Mouse (Mus musculus) frontal cortex, adult (tissue): Measurements from ENCODE around the gene Cpa1.

Source experiments
- ATAC-seq: cut with Nextera tagmentation; 2 replicates; pipeline ENCODE4 v1.9.2; 2017; ENCODE audit warnings: mild to moderate bottlenecking, moderate library complexity, mixed read lengths; ENCODE audit not compliant: low TSS enrichment

The Cpa1 gene

DNA sequence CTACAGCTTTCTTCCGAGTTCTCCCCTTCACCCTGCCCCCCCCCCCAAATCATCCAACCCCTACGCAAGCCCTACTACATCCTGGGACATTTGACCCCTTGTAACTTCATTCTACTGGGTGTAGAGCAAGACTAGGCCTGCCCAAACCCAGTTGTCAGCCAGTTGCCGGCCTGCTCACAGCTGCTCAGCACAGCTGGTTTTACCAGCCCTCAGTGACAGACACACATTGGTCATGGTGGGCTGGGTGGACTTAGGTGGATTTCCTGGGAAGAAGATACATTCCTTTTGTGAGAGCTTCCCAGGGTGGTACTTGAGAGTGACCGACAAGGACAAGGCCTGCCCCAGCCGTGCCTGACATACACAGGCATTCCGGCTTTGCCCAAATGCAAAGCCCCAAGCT, 18.0 kb upstream of the Cpa1 start:
- ATAC-seq: no peak

DNA sequence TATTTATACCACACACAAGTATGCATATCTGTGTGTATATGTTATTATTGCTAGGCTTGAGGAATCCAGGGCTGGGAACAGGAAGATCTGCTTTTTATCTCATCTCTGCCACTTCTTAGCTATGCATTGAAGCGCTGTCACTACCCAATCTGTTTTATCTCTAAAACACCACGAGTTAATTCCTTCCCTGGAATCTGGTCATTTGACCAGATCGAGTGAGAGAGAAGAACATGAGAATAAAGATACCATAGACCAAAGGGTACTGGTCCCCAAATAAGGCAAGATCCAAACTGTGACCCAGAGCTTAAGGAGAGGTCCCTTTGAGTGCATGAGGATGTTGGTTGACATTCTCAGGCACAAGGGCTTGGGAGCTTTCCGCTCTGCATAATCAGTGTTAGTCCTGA, 17.0 kb upstream of the Cpa1 start:
- ATAC-seq: no peak

DNA sequence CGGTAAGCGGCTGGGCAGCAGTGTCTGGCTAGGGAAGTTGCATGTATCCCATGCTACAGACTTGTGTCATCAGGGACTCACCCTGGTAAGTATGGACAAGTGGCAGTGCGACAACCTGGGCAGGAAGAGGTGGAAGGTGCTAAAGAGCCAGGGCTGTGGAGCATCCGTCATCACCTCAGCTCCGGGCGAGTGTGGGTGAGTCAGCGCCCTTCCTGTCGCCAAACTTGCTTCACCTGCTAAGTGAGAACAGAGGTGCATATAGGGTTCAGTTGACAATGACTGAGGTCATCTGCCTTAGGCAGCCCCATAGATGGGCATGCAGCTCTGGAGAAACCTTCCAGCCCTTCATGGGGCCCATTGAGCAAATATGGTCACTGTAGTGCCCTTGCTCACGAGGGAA, 14.3 kb upstream of the Cpa1 start:
- no peak for ATAC-seq

DNA sequence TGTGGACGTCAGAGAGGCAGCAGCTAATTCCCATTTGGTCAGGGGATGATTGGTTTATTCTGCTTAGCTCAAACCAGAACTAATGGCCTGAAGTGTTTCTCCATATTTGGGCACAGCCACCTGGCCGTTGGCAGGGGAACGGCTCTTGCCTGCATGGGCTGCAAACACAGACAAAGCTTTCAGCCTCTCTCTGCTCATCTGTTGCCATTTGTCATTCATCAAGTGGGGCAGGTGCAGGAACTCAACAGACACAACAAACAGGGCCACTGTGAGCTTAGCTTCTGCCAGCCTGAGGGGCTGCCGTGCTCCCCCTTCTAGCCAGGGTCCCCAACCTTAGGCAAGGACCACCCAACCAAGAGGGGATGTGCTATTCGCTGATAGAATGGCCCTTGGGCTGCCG, 10.9 kb upstream of the Cpa1 start:
- no peak for ATAC-seq

DNA sequence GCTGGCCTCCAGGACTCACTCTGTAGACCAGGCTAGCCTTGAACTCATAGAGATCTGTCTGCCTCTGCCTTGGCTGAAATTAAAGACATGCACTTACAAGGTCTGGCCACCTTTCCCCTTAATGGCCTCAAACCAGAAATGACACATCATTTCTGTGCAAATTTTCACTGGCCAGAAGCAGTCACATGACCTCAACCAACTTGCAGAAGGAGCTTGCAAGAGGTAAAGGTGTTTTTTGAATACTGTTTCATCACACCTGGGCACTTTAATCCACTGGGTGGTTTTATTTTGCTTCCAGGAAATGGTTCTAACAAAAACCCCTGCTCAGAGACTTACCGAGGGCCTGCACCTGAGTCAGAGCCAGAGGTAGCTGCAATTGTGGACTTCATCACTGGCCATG, 9.0 kb upstream of the Cpa1 start:
- ATAC-seq: no peak

DNA sequence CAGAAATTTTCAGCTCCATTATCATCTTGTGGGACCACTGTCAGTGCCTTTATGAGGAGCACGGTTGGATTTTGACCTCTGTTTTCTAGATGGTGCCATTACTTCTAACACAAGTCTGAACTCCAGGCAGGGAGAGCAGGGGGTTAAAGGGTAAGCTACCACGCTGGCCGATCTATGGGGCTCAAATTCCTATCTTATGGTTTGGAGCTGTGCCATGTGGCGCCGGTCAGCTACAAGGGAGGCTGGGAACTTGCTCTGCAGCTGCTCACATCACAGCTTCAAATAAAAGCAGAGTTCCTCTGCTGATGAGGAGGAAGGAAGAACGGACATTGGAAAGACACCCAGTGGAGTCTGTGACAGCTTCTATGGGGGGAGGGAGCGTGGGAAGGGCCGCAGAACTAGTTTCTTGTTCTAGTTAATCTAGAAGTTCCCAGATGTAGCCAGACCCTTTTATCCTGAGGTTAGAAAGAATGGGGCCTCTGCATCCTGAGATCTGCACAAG, 3.6 kb upstream of the Cpa1 start:
- ATAC-seq: no peak

DNA sequence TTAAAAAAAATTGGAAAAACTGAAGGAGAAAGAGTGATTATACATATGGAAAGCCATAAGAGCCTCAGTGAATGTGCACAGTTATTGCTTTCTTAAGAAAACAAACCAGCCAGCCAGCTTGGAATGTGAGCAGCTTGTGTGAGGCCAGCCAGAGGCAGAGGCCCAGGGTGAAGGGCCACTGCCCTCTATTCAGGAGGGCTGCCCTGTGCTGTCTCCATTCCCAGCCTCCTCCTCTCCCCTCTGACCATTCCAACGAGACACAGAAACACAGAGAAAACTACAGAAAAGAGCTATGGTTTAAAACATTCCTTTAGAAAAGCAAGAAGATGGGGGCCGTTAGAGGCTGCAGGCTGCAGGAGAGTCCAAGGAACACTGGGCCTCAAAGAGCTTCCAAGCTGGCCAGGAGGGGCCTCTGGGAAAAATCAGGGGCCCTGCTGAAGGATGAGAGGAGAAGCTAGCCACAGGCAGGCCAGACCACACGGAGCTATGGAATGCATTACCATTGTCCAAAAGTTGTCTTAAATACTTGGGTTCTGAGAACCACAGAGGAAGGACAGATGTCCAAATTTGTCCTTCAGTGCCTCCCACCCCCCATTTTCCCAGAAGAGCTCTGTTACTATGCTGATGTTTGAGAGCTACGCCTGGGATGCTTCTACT, 2.7 kb upstream of the Cpa1 start:
- no peak for ATAC-seq

DNA sequence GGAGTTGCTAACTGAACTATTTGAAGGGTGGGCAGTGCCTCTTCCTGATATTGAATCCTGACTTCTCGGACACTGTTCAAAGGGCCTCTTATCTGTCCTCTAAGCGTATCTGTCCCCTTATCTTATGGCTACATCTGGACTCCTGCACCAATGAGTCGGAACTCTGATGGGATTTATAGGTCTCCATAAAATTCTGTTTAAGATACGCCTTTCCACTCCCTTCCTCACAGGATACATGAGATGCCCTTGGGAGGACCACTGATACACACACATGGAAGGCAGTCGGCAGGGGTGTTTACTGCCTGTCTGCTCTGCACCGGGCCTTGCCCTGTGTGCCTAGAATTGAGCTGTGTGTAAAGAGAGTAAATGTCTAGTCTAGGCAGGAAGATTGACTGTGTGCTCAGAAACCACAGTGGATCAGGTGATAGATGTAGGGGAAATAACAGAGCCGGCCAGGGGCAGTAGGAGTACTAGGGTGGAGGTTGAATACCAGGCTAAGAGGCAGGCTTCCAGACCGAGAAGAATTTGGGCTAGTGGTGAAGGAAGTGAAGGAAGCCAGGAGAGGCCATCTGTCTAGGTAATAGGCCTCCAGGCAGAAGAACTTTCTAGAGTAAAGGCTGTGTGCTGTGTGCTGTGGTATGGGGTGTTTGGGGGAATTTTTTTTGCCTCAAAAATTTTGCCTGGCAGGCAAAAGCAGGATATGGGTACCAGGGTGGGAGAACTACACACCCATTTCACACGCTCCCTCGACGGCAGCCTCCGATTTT, 4.9 kb downstream of the Cpa1 start:
- no peak for ATAC-seq

DNA sequence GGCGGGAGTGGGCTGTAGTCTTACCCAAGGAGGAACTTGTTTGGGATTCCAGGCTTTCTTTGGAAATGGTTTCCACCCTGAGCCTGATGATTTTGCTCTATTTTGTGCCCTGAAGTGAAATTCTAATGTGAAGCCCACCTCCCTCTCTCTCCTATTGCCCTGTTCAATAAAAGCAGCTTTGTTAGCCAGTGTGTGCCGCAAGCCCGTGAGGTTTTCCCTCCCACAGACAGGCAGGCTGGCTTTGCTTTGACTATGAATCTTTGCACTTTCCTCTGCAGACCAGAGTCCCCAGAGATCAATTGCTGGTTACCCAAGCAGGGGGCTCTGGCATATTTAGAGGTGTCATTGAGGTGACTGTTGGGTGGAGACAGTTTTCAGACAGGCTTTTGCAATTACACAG, 5.4 kb downstream of the Cpa1 start:
- no peak for ATAC-seq

DNA sequence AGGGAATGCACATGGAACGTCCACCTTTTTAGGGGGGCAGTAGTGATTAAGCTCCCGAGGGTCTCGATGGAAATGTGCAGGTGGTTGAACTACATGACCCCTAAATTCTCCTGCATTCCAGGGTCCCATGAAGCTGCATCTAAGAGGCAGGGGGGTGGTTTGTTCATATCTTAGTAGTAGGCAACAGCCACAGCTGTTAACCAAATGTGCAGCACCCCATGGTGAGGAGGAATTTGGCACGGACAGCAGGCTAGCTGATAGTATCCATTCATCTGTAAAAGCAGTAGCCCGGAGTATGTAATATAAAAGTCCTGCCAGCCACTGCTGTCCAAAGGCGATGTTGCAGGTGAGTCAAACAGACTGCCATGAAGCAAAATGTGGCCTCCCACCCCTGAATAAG, 6.4 kb downstream of the Cpa1 start:
- ATAC-seq: no peak

DNA sequence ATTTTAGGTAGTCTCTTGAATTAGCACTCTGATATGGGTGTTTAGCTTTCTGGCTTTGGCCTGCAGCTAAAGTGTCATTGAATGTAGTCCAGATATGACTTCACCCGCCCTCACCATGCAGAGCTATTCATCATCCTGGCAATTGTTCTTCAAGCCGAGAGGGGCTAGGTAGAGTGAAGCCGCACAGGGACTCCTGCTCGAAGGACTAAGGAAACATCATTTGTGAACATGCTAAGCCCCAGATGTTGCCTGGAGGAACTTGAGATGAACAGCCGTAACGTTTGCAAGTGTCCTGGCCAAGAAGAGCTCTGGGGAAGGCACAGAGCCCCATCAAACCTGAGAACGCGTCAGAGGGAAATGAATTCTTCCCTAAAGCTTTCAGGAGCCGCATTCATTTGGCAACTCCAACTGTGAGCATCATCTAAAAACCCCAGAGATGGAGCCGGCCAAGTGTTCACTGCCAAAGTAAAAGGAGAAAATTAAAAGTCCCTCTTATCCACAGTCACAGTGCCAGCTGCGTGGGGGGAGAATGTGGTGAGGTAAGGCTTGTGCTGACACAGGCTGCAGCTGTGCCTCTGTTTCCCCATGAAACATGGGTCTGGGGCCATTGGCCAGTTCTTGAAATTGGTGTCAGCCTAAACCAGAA, 10.8 kb downstream of the Cpa1 start:
- peak; percentile 91 for ATAC-seq

DNA sequence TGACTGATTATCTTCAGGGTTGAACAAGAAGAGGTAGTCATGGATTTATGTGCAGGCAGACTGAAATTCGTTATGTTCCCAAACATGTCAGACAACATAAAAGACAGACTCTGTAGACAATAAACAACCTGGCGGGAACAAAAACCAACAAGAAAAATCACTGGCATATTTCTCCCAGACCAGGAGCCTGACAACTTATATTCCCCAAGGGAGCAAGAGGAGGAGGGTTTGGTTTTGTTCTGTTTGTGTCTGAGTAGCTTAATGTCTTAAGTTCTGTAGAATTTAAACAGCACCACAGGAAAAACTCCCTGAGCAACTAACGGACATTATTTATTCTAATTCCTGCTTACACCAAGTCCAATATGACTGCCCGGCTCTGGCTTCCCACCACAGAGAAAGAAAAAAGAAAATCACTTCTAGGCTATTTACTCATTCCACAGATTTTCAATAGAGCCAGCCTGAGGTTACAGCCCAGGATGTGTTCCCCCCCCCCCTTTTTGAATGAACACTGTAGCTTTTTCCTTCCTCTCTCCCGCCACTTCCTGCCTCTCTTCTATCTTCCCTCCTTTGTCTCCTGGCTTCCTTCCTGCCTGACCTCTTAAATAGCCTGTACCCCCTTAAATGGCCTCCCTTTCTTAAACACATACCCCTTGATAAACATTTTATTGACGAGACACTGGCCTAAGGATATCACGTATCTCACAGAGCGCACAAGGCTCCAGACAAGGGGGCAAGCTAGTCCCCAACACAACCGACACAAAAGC, 13.6 kb downstream of the Cpa1 start:
- ATAC-seq: no peak

DNA sequence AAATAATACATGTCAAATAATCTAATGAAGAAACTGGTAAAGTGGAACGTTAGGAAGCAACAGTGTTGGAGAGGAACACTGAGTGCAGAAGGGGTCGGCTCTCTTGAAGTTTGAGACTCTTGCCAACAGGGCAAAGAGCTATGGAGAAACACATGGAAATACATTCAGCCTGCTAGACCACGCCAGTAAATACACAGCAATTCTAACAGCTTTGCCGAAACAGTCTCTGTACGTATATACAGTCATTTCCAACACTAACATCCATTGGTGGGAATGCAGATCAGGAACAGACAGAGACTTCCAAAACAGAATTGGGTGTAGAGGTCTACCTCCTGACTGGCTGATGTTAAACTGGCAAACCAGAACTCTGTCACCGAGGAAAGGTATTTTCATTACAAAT, 14.5 kb downstream of the Cpa1 start:
- no peak for ATAC-seq

DNA sequence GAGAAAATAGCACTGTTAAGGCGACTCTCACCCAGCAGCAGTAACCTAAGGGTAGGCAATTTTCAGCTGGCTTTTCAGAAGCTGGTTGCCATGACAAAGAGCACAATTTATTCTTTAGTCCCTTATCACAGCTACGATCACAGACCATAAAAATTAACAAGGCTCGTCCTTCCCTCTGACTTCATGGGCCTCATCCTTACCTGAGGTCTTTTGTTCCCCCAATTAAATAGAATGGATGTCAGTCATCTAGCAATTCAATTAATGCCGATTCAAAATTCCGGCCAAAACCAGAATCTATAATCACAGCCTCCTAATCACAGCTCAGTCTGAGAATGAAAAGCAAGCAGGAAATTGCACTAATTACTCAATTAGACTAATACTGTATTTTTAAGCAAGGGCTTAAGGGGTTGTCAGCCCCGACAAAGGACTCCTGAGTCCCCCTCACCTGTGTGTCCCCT, 15.4 kb downstream of the Cpa1 start:
- no peak for ATAC-seq

DNA sequence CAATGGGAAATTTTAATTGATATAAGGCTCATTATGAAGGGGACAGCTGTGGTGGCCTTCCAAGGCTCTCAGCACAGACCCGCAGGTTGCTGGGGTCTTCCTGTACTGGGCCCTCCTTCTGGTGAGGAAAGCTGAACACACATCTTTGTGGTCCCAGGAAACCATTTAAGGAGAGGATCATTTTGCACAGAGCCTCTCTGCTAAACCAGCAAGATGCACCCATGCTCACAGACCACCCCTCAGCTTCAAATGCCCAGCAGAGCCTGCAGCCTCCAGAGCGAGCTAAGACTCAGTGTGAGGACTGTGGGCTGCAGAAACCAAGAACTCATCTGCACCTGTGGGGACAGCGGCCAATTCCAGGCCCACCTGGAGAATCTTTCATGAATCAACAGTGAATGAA, 15.9 kb downstream of the Cpa1 start:
- no peak for ATAC-seq

DNA sequence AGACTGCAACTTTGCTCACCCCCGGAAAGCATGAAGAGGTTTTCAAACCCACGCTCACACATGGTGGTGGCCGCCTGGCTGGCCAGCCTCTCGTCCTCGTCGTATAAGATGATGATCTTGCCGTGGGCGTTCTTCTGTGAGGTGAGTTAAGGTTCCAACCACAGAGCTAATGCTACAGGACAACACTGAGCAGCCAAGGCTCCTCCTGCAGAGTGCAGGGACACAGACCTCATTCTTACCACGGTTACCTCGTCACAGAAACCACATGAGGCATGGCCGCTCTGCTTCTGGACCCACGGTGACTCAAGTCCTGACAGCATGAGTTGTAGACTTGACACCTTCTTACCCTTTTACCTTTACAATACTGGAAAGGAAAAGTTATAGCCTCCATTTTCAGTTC, 18.3 kb downstream of the Cpa1 start:
- ATAC-seq: peak; percentile 50; the same call in 1 of the 2 replicates

DNA sequence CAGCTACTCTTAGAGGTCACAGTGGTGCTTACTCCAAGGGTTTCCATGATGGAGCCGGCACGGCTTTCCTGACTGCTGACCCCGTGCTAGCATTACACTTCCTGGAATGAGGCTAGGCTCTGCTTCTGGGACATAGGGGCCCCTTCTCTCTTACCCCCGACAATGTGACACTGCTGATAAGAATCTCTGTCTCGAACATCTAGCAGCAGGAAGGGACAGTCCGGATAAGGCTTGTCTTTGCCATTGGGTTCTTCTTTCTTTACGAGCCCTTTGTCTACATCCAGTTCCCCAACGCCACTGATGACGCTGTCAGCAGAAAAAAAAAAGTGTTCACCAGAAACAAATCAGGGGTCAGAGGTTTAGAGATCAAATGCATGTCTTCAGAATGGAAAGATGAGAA, 19.6 kb downstream of the Cpa1 start:
- ATAC-seq: no peak

DNA sequence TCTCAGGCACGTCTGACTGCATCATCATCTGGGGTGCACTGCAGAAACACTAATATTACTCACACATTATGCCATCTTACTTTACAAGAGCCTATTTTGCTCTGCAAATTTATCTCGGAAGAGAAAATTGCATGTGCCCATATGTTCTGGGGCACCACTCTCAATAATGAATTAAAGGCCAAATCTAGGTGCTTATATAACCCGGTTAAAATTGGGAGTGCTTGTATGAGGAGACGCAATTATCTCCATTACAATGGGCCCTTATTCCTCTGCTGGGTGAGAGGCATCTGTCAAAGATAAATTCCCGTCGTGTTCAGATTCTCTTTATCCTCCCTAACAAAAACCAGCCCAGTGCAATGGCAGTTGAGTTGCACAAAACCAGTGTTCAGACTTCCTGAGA, 25.8 kb downstream of the Cpa1 start:
- ATAC-seq: 0 out of 2 replicates have a peak, but pooled peaks have one; percentile 47

DNA sequence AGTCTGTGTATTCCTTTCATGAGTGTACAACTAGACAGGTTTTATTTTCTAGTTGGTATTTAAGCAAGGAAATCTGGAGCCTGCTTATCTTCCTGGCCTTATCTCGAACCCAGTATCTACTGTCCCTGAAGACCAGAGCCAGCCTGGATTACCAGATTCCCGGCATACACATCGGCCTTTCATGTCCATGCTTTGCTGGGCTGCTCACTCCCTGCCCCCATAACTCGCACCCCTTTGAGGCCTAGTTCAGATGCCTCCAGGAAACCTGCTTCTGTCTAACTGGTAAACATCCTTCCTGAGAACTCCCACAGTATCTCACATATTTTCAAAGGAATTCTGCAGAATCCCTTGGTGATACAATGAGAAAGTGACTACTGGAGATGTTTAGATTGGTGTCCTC, 26.3 kb downstream of the Cpa1 start:
- no peak for ATAC-seq

DNA sequence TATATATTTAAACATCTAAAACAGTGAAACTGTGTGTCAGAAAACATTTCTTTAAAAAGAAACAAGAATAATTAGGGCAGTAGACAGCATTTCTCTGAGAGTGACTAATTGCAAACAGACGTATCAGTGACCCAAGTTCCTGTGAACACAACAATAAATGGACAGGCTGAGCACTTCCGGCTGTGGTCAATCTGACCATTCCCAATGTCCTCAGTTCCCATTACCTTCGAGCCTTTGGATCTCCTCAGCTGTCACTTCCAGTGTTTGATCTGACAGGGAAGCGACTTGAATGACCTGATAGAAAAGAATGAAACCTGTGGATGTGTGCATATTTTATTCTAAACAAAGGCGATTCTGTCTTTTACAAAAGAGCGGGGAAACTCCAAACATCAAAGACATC, 27.0 kb downstream of the Cpa1 start:
- no peak for ATAC-seq

DNA sequence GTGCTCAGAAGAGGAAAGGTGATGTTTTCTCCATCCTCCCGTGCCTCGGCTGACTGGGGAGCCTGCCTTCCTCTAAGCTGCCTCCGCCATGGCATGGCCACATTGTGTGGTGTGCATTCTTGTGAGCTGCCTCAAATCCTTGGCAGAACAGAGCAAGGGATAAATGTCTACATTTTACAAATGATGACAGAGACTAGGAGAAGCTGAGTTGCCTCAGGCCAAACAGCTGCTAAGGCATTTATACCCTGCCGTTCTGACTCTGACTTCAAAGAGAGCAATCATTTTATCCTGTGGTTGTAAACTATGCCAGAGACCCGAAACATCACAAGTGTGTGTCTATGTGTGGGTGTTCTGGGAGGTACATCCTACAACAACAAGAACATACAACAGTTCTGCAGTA, 28.6 kb downstream of the Cpa1 start:
- ATAC-seq: no peak

DNA sequence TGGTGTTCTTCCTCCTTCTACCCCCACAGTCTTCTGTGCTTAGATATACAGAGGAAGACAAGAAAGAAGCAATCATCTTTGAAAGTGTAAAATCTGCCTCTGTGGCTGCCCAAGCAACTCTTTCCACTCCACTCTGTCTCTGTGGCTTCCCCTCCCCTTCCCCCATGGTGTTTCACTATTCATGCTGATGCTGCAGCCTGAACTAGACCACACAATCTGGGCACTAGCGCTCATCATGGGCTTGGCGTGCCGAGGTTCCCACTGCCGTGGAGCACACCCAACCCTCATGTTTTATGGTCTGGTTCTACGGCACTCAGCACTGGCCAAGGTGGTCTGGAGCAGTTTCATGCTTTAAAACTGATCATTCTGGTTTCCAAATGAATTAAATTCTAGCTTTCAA, 32.7 kb downstream of the Cpa1 start:
- no peak for ATAC-seq
